Mouse (Mus musculus): ENCODE measurements around the gene Pknox1. TPM values are rescaled to one million over a fixed set of nuclear protein-coding genes. Genes with fewer than 3 reads are reported as not detected.

The Pknox1 gene
- polyA plus RNA-seq, 1 experiment from 2014 or later, result 21.5 TPM

DNA sequence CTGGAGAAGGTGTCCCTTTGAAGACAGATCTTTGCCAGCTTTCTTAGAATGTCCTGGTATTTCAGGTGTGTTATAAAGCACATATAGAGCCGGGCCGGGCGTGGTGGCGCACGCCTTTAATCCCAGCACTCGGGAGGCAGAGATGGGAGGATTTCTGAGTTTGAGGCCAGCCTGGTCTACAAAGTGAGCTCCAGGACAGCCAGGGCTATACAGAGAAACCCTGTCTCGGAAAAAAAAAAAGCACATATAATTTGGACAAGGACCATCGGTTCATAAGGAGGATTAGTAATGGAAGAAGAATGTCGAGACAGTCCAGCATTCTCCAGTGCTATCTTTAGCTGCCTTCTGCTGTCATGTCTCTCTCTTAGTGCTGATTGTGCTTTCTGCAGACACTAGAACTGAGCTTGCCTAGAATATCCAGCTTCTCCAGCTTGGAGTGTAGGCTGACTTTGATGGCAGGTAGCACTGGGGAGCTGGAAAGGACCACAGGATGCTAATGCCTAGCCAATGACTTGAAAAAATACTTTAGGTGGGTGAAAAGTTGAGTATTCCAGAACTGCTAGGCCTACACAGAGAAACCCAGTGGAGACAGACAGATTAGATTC lies 5.9 kb downstream of the Pknox1 start:
- H3K36me3 ChIP-seq (ENCODE audit: insufficient read depth, low read length), result no peaks in the 10 kb centered on the region
- H3K4me3 ChIP-seq (replicated peaks; ENCODE audit: low read depth, low read length), result no peak overlapping the region
- no peaks in the 10 kb centered on the region for H3K9me3 ChIP-seq (replicated peaks; ENCODE audit: low read length)
- H3K27me3 ChIP-seq (ENCODE audit: insufficient read depth, low read length), result no peaks in the 10 kb centered on the region
- no peak overlapping the region for H3K4me2 ChIP-seq (ENCODE audit: low read length)
- H3K9ac ChIP-seq (ENCODE audit: low read depth, low read length), result no peak overlapping the region
- TF ChIP-seq CTCF (IDR thresholded peaks at IDR 0.05; ENCODE audit: low read depth), result no peak
- H3K4me1 ChIP-seq (replicated peaks; ENCODE audit: insufficient read depth, low read length), result peaks cover 18% of the 10 kb centered on the region
- ATAC-seq (replicated peaks; ENCODE audit: low FRiP score, low read depth), result peak; percentile 90
- WGBS, result 87% methylated on average over 9 of the region's 9 CpGs
- H3K27ac ChIP-seq, result no peak overlapping the region
- peak; percentile 60 for DNase-seq (ENCODE audit: low spot score)

DNA sequence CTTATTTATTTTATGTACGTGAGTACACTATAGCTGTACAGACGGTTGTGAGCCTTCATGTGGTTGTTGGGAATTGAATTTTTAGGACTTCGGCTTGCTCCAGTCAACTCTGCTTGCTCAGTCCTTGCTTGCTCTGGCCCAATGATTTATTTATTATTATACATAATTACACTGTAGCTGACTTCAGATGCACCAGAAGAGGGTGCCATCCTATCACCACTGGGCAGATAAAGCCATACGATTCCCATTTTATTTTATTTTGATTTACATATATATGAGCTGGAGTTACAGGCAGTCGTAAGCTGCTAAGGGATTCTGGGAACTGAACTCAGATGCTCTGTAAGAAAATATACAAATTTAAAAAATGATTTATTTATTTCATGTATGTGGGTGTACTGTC lies 7.2 kb downstream of the Pknox1 start:
- 86% methylated on average over 5 of the region's 5 CpGs for WGBS
- Histone ChIP-seq H3K27ac (no peak overlapping the region), H3K4me1 (replicated peaks; ENCODE audit: insufficient read depth, low read length) (peaks cover 10% of the 10 kb centered on the region), H3K27me3 (ENCODE audit: insufficient read depth, low read length) (no peaks in the 10 kb centered on the region), H3K36me3 (ENCODE audit: insufficient read depth, low read length) (no peaks in the 10 kb centered on the region), H3K9ac (ENCODE audit: low read depth, low read length) (no peak overlapping the region), H3K4me3 (replicated peaks; ENCODE audit: low read depth, low read length) (no peak overlapping the region), H3K9me3 (replicated peaks; ENCODE audit: low read length) (no peaks in the 10 kb centered on the region), H3K4me2 (ENCODE audit: low read length) (no peak overlapping the region)
- TF ChIP-seq CTCF (IDR thresholded peaks at IDR 0.05; ENCODE audit: low read depth), result peak; percentile 49
- no peak for ATAC-seq (replicated peaks; ENCODE audit: low FRiP score, low read depth)
- DNase-seq (ENCODE audit: low spot score), result no peak

GRCm38 (mm10) chr17:31574662-31575061 lies 10.1 kb downstream of the Pknox1 start:
- no peak for ATAC-seq (replicated peaks; ENCODE audit: low FRiP score, low read depth)
- no peaks in the 10 kb centered on the region for H3K9me3 ChIP-seq (replicated peaks; ENCODE audit: low read length)
- no peaks in the 10 kb centered on the region for H3K4me1 ChIP-seq (replicated peaks; ENCODE audit: insufficient read depth, low read length)
- H3K4me3 ChIP-seq (replicated peaks; ENCODE audit: low read depth, low read length), result no peak overlapping the region
- WGBS, result 74% methylated on average over 7 of the region's 7 CpGs
- no peak for DNase-seq (ENCODE audit: low spot score)
- H3K27me3 ChIP-seq (ENCODE audit: insufficient read depth, low read length), result no peaks in the 10 kb centered on the region
- H3K4me2 ChIP-seq (ENCODE audit: low read length), result no peak overlapping the region
- H3K36me3 ChIP-seq (ENCODE audit: insufficient read depth, low read length), result no peaks in the 10 kb centered on the region
- no peak overlapping the region for H3K9ac ChIP-seq (ENCODE audit: low read depth, low read length)
- no peak for TF ChIP-seq CTCF (IDR thresholded peaks at IDR 0.05; ENCODE audit: low read depth)
- no peak overlapping the region for H3K27ac ChIP-seq

GRCm38 (mm10) chr17:31576394-31577175 lies 12.1 kb downstream of the Pknox1 start:
- Histone ChIP-seq H3K27me3 (ENCODE audit: insufficient read depth, low read length) (no peaks in the 10 kb centered on the region), H3K36me3 (ENCODE audit: insufficient read depth, low read length) (no peaks in the 10 kb centered on the region), H3K27ac (no peak overlapping the region), H3K4me3 (replicated peaks; ENCODE audit: low read depth, low read length) (no peak overlapping the region), H3K4me1 (replicated peaks; ENCODE audit: insufficient read depth, low read length) (no peaks in the 10 kb centered on the region), H3K4me2 (ENCODE audit: low read length) (no peak overlapping the region), H3K9me3 (replicated peaks; ENCODE audit: low read length) (no peaks in the 10 kb centered on the region), H3K9ac (ENCODE audit: low read depth, low read length) (no peak overlapping the region)
- DNase-seq (ENCODE audit: low spot score), result no peak
- no peak for ATAC-seq (replicated peaks; ENCODE audit: low FRiP score, low read depth)
- WGBS, result 77% methylated on average over 10 of the region's 10 CpGs
- no peak for TF ChIP-seq CTCF (IDR thresholded peaks at IDR 0.05; ENCODE audit: low read depth)

DNA sequence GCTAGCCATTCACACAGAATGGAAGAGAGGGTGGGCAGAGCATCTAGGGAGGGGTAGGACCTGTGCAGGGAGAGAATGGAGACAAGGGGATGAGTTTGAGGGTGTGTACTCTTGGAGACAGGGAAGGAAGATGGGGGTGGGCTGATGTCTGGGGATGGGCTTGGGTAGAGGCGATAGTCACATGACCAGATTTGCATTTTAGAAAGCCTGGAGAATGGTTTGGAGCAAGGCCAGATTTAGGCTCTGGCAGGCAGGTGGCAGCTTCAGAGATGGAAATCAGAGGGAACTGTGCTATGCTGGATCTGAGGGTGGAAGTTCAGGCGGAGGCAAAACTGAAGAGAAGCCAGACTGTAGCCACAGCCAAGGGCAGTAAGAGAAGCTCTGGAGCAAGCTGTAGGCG lies 15.8 kb downstream of the Pknox1 start:
- no peak overlapping the region for H3K27ac ChIP-seq
- 64% methylated on average over 3 of the region's 3 CpGs for WGBS
- no peaks in the 10 kb centered on the region for H3K27me3 ChIP-seq (ENCODE audit: insufficient read depth, low read length)
- no peak for TF ChIP-seq CTCF (IDR thresholded peaks at IDR 0.05; ENCODE audit: low read depth)
- H3K4me2 ChIP-seq (ENCODE audit: low read length), result no peak overlapping the region
- H3K9me3 ChIP-seq (replicated peaks; ENCODE audit: low read length), result no peaks in the 10 kb centered on the region
- no peak for ATAC-seq (replicated peaks; ENCODE audit: low FRiP score, low read depth)
- H3K36me3 ChIP-seq (ENCODE audit: insufficient read depth, low read length), result peaks cover 8% of the 10 kb centered on the region; the same call in 1 of the 2 replicates
- no peak overlapping the region for H3K9ac ChIP-seq (ENCODE audit: low read depth, low read length)
- no peak overlapping the region for H3K4me3 ChIP-seq (replicated peaks; ENCODE audit: low read depth, low read length)
- no peak for DNase-seq (ENCODE audit: low spot score)
- H3K4me1 ChIP-seq (replicated peaks; ENCODE audit: insufficient read depth, low read length), result no peaks in the 10 kb centered on the region

- ATAC-seq (replicated peaks; ENCODE audit: low FRiP score, low read depth), result no peak
- Histone ChIP-seq H3K27ac (no peak overlapping the region), H3K36me3 (ENCODE audit: insufficient read depth, low read length) (peaks cover 8% of the 10 kb centered on the region; the same call in 1 of the 2 replicates), H3K4me3 (replicated peaks; ENCODE audit: low read depth, low read length) (no peak overlapping the region), H3K9ac (ENCODE audit: low read depth, low read length) (no peak overlapping the region), H3K4me1 (replicated peaks; ENCODE audit: insufficient read depth, low read length) (no peaks in the 10 kb centered on the region), H3K4me2 (ENCODE audit: low read length) (no peak overlapping the region), H3K9me3 (replicated peaks; ENCODE audit: low read length) (no peaks in the 10 kb centered on the region), H3K27me3 (ENCODE audit: insufficient read depth, low read length) (no peaks in the 10 kb centered on the region)
- no peak for DNase-seq (ENCODE audit: low spot score)
- TF ChIP-seq CTCF (IDR thresholded peaks at IDR 0.05; ENCODE audit: low read depth), result no peak
- WGBS, result 47% methylated on average over 3 of the region's 3 CpGs
Observed at GRCm38 (mm10) chr17:31583185-31583584, 18.7 kb downstream of the Pknox1 start.

Measured in kidney, postnatal 0 days (tissue).